Mouse (Mus musculus) cortical plate, adult 2 months (tissue): Measurements from ENCODE around the gene Mc1r.
A peak's percentile ranks its signal among the peaks of the same experiment; 100 is the strongest.

ENCODE experiments used
- CTCF ChIP-seq: fragments of 200-500 bp; IDR thresholded peaks from 2 replicates; pipeline ENCODE4 v1.5.1; 2011; ENCODE audit warnings: mild to moderate bottlenecking, control low read depth, low read length; ENCODE audit not compliant: insufficient read depth; ENCODE audit errors: extremely low read depth
- POLR2A ChIP-seq: fragments of 200-500 bp; IDR thresholded peaks from 2 replicates; pipeline ENCODE4 v1.6.1; 2011; ENCODE audit warnings: mild to moderate bottlenecking, low read length, control low read depth; ENCODE audit not compliant: insufficient read depth; ENCODE audit errors: extremely low read depth

DNA sequence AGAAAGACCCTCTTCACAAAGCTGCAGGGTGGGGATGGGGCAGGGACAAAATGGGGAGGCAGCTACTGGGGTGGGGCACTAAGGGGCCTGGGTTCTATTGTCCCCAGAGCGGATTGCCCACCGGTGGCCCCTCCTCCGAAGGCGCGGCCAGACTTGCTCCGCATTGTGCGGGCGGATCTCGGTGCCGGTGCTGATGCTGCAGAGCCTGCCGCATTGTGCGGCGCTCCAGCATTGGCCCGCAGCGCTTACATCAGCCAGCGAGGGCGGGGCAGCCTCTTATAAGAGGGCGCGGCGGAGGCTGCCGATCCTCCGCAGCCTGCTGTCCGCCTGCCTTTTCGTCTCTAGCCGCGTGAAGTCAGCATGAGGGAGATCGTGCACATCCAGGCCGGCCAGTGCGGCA lies 4.3 kb downstream of the Mc1r start, which contains the start of gene Tubb3:
- TF ChIP-seq POLR2A (peak; percentile 97), CTCF (no peak)
